Mouse (Mus musculus) heart, embryonic 14.5 days (tissue): ENCODE measurements at regions not wholly inside any gene's neighbourhood (a gene's known extent, or its start where the extent isn't known, plus 50 kb on each side); places are given as distances from the start of the nearest gene placed in this dataset.

ENCODE experiments used
- ATAC-seq: fragments of 200-750 bp; cut with Nextera tagmentation; 2 replicates; pipeline ENCODE4 v1.8.0; 2017; ENCODE audit warnings: low read depth, moderate TSS enrichment; ENCODE audit not compliant: insufficient number of reproducible peaks, insufficient read depth, low FRiP score
- H3K27ac ChIP-seq, 2 experiments: fragments of 200-500 bp in 1 of 2; fragments of 300-500 bp in 1 of 2; sonication (generic) in 1 of 2; replicated peaks in 1 of 2; 2 replicates each; pipeline ENCODE4 v1.5.1; 2012 to 2014; ENCODE audit warnings: low read depth in 2 of 2, low read length in 2 of 2, control low read depth in 1 of 2, mild to moderate bottlenecking in 1 of 2, mixed read lengths in 1 of 2; ENCODE audit not compliant: control insufficient read depth in 1 of 2, insufficient read depth in 1 of 2
- H3K27me3 ChIP-seq: fragments of 300-500 bp; sonication (generic); 2 replicates; pipeline ENCODE4 v1.6.1; 2014; ENCODE audit warnings: mild to moderate bottlenecking, low read length, control low read depth; ENCODE audit not compliant: control insufficient read depth, insufficient read depth
- H3K36me3 ChIP-seq: fragments of 300-500 bp; sonication (generic); 2 replicates; pipeline ENCODE4 v1.6.1; 2014; ENCODE audit warnings: mild to moderate bottlenecking, control low read depth, low read length, mixed read lengths; ENCODE audit not compliant: control insufficient read depth, insufficient read depth
- H3K4me1 ChIP-seq, 2 experiments: fragments of 200-500 bp in 1 of 2; fragments of 300-500 bp in 1 of 2; sonication (generic) in 1 of 2; 2 replicates each; pipeline ENCODE4 v1.6.1; 2012 to 2014; ENCODE audit warnings: low read length in 2 of 2, control low read depth in 1 of 2, mixed read lengths in 1 of 2; ENCODE audit not compliant: control insufficient read depth in 2 of 2, insufficient read depth in 2 of 2
- H3K4me2 ChIP-seq: fragments of 300-500 bp; sonication (generic); 2 replicates; pipeline ENCODE4 v1.6.1; 2014; ENCODE audit warnings: mild to moderate bottlenecking, low read length
- H3K4me3 ChIP-seq, 2 experiments: fragments of 200-500 bp in 1 of 2; fragments of 300-500 bp in 1 of 2; sonication (generic) in 1 of 2; 2 replicates each; pipeline ENCODE4 v1.5.1; 2012 to 2014; ENCODE audit warnings: low read length in 2 of 2, mild to moderate bottlenecking in 2 of 2, control low read depth in 1 of 2, low read depth in 1 of 2, moderate library complexity in 1 of 2; ENCODE audit not compliant: control insufficient read depth in 1 of 2, insufficient read depth in 1 of 2
- H3K9ac ChIP-seq: fragments of 300-500 bp; sonication (generic); 2 replicates; pipeline ENCODE4 v1.6.1; 2014; ENCODE audit warnings: mild to moderate bottlenecking, low read length
- H3K9me3 ChIP-seq: fragments of 300-500 bp; sonication (generic); 2 replicates; pipeline ENCODE4 v1.6.1; 2016; ENCODE audit warnings: low read length, control low read depth; ENCODE audit not compliant: control insufficient read depth
- WGBS: fragments of 180-500 bp; shearing (Covaris S2); extraction: QIAGEN DNeasy Blood & Tissue Kit; methylation state at CpG from one replicate; pipeline ENCODE4 v1.1.7; 2014; 5-methylcytosine and 5-hydroxymethylcytosine counted together

DNA sequence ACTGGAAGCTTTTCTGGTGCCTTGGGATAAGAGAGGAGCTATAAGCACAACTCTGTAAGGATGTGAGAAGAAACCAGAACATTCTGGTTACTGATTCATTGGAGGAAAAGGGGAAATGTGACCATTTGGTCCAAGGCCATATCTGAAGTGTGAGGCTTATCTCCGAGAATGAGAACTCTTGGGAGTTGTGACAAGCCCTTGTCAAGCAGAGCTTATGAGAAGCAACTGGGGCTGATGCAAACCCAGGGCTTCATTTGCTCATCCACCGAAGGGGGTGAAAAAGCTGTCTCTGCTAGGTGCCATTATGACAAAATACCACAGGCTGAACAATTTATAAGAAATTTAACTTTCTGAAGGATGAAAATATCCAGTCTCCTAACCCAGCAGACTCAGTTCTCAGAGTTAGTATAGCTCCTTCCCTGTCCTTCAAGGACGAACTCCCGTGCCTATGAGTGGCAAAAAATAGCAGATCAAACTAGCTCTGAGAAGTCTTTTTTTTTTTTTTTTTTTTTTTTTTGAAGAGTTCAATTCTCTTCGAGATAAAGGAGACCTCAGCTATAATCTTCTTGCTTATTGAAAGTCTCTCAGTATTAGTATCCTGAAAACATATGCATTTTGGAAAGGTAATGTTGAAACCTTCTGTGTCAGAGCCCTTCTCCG lies 725.4 kb downstream of the Kcnj2 start:
- no peak overlapping the region for H3K9ac ChIP-seq
- H3K4me3 ChIP-seq = no peak overlapping the region
- WGBS = 44% methylated on average over 6 of the region's 6 CpGs
- no peak overlapping the region for H3K4me2 ChIP-seq
- no peaks in the 10 kb centered on the region for H3K4me1 ChIP-seq
- no peak for ATAC-seq
- H3K9me3 ChIP-seq = no peaks in the 10 kb centered on the region
- no peaks in the 10 kb centered on the region for H3K36me3 ChIP-seq
- H3K27me3 ChIP-seq = no peaks in the 10 kb centered on the region
- H3K27ac ChIP-seq = no peak overlapping the region

DNA sequence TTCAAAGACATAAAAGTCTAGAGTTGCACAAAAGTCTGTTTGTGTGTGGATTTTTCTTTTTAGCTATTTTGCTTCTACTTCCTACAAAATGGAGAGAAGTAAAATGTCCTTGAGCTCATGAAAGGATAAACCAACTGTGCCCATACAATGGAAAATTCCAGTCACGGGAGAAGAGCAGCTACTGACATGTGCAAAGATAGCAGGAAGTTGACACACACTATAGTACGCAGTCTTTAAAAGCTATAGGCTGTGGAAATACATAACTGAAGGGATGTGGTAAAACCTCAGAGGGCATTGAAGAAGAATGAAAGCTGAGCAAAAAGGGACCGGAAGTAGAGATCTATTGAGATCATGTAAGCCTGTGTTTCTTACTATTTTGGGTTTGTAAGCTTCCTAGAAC lies 735.1 kb downstream of the Kcnj2 start:
- H3K9ac ChIP-seq = no peak overlapping the region
- ATAC-seq = no peak
- no peaks in the 10 kb centered on the region for H3K36me3 ChIP-seq
- 59% methylated on average over 3 of the region's 3 CpGs for WGBS
- no peak overlapping the region for H3K27ac ChIP-seq
- H3K27me3 ChIP-seq = no peaks in the 10 kb centered on the region
- H3K4me1 ChIP-seq = no peaks in the 10 kb centered on the region
- no peaks in the 10 kb centered on the region for H3K9me3 ChIP-seq
- no peak overlapping the region for H3K4me3 ChIP-seq
- H3K4me2 ChIP-seq = no peak overlapping the region

GRCm38 (mm10) chr11:111816176-111816775 lies 750.3 kb downstream of the Kcnj2 start:
- Histone ChIP-seq H3K4me2 (no peak overlapping the region), H3K4me1 (peaks cover 0 to 4% of the 10 kb centered on the region in 2 experiments; a peak in 1 of 4 replicates), H3K4me3 (no peak overlapping the region), H3K9ac (no peak overlapping the region), H3K9me3 (no peaks in the 10 kb centered on the region), H3K27me3 (no peaks in the 10 kb centered on the region), H3K36me3 (no peaks in the 10 kb centered on the region), H3K27ac (no peak overlapping the region)
- WGBS = 91% methylated on average over 18 of the region's 18 CpGs
- no peak for ATAC-seq

GRCm38 (mm10) chr11:111818124-111818523 lies 752.2 kb downstream of the Kcnj2 start:
- Histone ChIP-seq H3K9me3 (no peaks in the 10 kb centered on the region), H3K4me2 (peak overlapping the region; percentile 24), H3K9ac (no peak overlapping the region), H3K27me3 (no peaks in the 10 kb centered on the region), H3K4me3 (no peak overlapping the region), H3K27ac (no peak overlapping the region), H3K36me3 (no peaks in the 10 kb centered on the region), H3K4me1 (peaks cover 0 to 4% of the 10 kb centered on the region in 2 experiments; a peak in 1 of 4 replicates)
- ATAC-seq = no peak; the same call in 1 of the 2 replicates
- WGBS = 5% methylated on average over 10 of the region's 10 CpGs

- Histone ChIP-seq H3K9ac (no peak overlapping the region), H3K27me3 (no peaks in the 10 kb centered on the region), H3K9me3 (no peaks in the 10 kb centered on the region), H3K27ac (no peak overlapping the region), H3K4me1 (peaks cover 0 to 4% of the 10 kb centered on the region in 2 experiments; a peak in 1 of 4 replicates), H3K36me3 (no peaks in the 10 kb centered on the region), H3K4me2 (no peak overlapping the region), H3K4me3 (no peak overlapping the region)
- WGBS = 75% methylated on average over 7 of the region's 7 CpGs
- ATAC-seq = no peak
Observed at GRCm38 (mm10) chr11:111820356-111820755, 754.4 kb downstream of the Kcnj2 start.

DNA sequence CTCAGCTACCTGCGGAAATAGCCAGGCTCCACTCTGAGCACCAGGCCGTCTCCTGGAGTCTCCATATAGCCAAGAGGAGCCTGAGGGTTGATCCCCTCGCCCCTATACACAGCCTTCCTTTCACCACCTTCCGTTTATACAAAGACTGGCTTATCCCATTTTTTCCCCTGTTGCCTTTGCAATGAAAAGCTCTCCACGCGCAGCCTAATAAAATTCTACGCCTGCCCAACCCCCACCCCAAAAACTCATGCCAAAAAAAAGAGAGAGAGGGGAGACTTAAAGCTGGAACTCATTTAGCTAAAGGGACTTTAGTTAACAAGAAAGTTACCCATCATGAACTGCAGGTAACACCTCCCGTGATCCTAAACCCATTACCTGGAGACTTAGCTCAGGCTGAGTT lies 762.5 kb downstream of the Kcnj2 start:
- H3K4me2 ChIP-seq = no peak overlapping the region

GRCm38 (mm10) chr11:111838996-111839395 lies 773.0 kb downstream of the Kcnj2 start:
- Histone ChIP-seq H3K4me2 (no peak overlapping the region), H3K9me3 (no peaks in the 10 kb centered on the region), H3K27ac (no peak overlapping the region), H3K36me3 (no peaks in the 10 kb centered on the region), H3K4me1 (peaks cover 0 to 4% of the 10 kb centered on the region in 2 experiments; a peak in 2 of 4 replicates), H3K4me3 (no peak overlapping the region), H3K9ac (no peak overlapping the region), H3K27me3 (no peaks in the 10 kb centered on the region)
- 34% methylated on average over 5 of the region's 5 CpGs for WGBS
- no peak for ATAC-seq

More for the DNA sequence above, 762.5 kb downstream of the Kcnj2 start:
- H3K27me3 ChIP-seq = no peaks in the 10 kb centered on the region
- no peaks in the 10 kb centered on the region for H3K36me3 ChIP-seq
- no peak overlapping the region for H3K27ac ChIP-seq
- H3K9ac ChIP-seq = no peak overlapping the region
- 61% methylated on average over 8 of the region's 8 CpGs for WGBS
- no peaks in the 10 kb centered on the region for H3K9me3 ChIP-seq
- H3K4me1 ChIP-seq = no peaks in the 10 kb centered on the region
- H3K4me3 ChIP-seq = no peak overlapping the region
- ATAC-seq = no peak
